Mouse (Mus musculus): Measurements from ENCODE around the gene Rbms3. TPM values are rescaled to one million over a fixed set of nuclear protein-coding genes. Genes with fewer than 3 reads are reported as not detected.

Gene Rbms3
- polyA plus RNA-seq, 1 experiment from 2014 or later, result 8.2 TPM

- H3K4me3 ChIP-seq, result no peak overlapping the region
- 95% methylated on average over 8 of the region's 8 CpGs for WGBS
- no peak overlapping the region for H3K27ac ChIP-seq
- H3K4me1 ChIP-seq, result no peaks in the 10 kb centered on the region
- DNase-seq (ENCODE audit: extremely low spot score, low spot score), result no peak
- H3K36me3 ChIP-seq (replicated peaks), result no peaks in the 10 kb centered on the region
- H3K9me3 ChIP-seq, result no peaks in the 10 kb centered on the region
- no peaks in the 10 kb centered on the region for H3K27me3 ChIP-seq (ENCODE audit: poor library complexity, severe bottlenecking)
Observed at GRCm38 (mm10) chr9:117092177-117092555, 537.5 kb downstream of the Rbms3 start.

GRCm38 (mm10) chr9:117091253-117092176 lies 538.2 kb downstream of the Rbms3 start:
- no peaks in the 10 kb centered on the region for H3K4me1 ChIP-seq
- no peak overlapping the region for H3K4me3 ChIP-seq
- no peak for DNase-seq (ENCODE audit: extremely low spot score, low spot score)
- WGBS, result 84% methylated on average over 9 of the region's 9 CpGs
- H3K27me3 ChIP-seq (ENCODE audit: poor library complexity, severe bottlenecking), result no peaks in the 10 kb centered on the region
- H3K27ac ChIP-seq, result no peak overlapping the region
- no peaks in the 10 kb centered on the region for H3K9me3 ChIP-seq
- H3K36me3 ChIP-seq (replicated peaks), result no peaks in the 10 kb centered on the region

GRCm38 (mm10) chr9:117089409-117090147 lies 540.1 kb downstream of the Rbms3 start:
- DNase-seq (ENCODE audit: extremely low spot score, low spot score), result no peak

GRCm38 (mm10) chr9:117088309-117088708 lies 541.4 kb downstream of the Rbms3 start:
- Histone ChIP-seq H3K27me3 (ENCODE audit: poor library complexity, severe bottlenecking) (no peaks in the 10 kb centered on the region), H3K9me3 (no peaks in the 10 kb centered on the region), H3K4me1 (no peaks in the 10 kb centered on the region), H3K27ac (no peak overlapping the region), H3K36me3 (replicated peaks) (no peaks in the 10 kb centered on the region), H3K4me3 (no peak overlapping the region)
- no peak for DNase-seq (ENCODE audit: extremely low spot score, low spot score)
- WGBS, result 89% methylated on average over 6 of the region's 6 CpGs

More at GRCm38 (mm10) chr9:117089409-117090147, 540.1 kb downstream of the Rbms3 start:
- Histone ChIP-seq H3K27ac (no peak overlapping the region), H3K4me1 (no peaks in the 10 kb centered on the region), H3K9me3 (no peaks in the 10 kb centered on the region), H3K36me3 (replicated peaks) (no peaks in the 10 kb centered on the region), H3K27me3 (ENCODE audit: poor library complexity, severe bottlenecking) (no peaks in the 10 kb centered on the region), H3K4me3 (no peak overlapping the region)
- 96% methylated on average over 12 of the region's 12 CpGs for WGBS

GRCm38 (mm10) chr9:117085706-117086105 lies 544.0 kb downstream of the Rbms3 start:
- Histone ChIP-seq H3K4me1 (no peaks in the 10 kb centered on the region), H3K27ac (no peak overlapping the region), H3K27me3 (ENCODE audit: poor library complexity, severe bottlenecking) (no peaks in the 10 kb centered on the region), H3K4me3 (no peak overlapping the region), H3K9me3 (no peaks in the 10 kb centered on the region), H3K36me3 (replicated peaks) (no peaks in the 10 kb centered on the region)
- DNase-seq (ENCODE audit: extremely low spot score, low spot score), result no peak
- 94% methylated on average over 9 of the region's 9 CpGs for whole genome bisulfite sequencing

GRCm38 (mm10) chr9:117084471-117084870 lies 545.2 kb downstream of the Rbms3 start:
- 89% methylated on average over 2 of the region's 2 CpGs for WGBS
- DNase-seq (ENCODE audit: extremely low spot score, low spot score), result no peak
- no peaks in the 10 kb centered on the region for H3K27me3 ChIP-seq (ENCODE audit: poor library complexity, severe bottlenecking)
- H3K9me3 ChIP-seq, result no peaks in the 10 kb centered on the region
- H3K4me3 ChIP-seq, result no peak overlapping the region
- no peaks in the 10 kb centered on the region for H3K36me3 ChIP-seq (replicated peaks)
- no peak overlapping the region for H3K27ac ChIP-seq
- H3K4me1 ChIP-seq, result no peaks in the 10 kb centered on the region

GRCm38 (mm10) chr9:117079471-117079870 lies 550.2 kb downstream of the Rbms3 start:
- Histone ChIP-seq H3K4me3 (no peak overlapping the region), H3K36me3 (replicated peaks) (no peaks in the 10 kb centered on the region), H3K4me1 (peaks cover 4% of the 10 kb centered on the region; the same call in 1 of the 2 replicates), H3K9me3 (no peaks in the 10 kb centered on the region), H3K27me3 (ENCODE audit: poor library complexity, severe bottlenecking) (no peaks in the 10 kb centered on the region), H3K27ac (no peak overlapping the region)
- 91% methylated on average over 8 of the region's 8 CpGs for WGBS
- DNase-seq (ENCODE audit: extremely low spot score, low spot score), result no peak

- Histone ChIP-seq H3K4me3 (no peak overlapping the region), H3K9me3 (no peaks in the 10 kb centered on the region), H3K36me3 (replicated peaks) (no peaks in the 10 kb centered on the region), H3K27ac (no peak overlapping the region), H3K27me3 (ENCODE audit: poor library complexity, severe bottlenecking) (no peaks in the 10 kb centered on the region), H3K4me1 (peaks cover 12% of the 10 kb centered on the region)
- no peak for DNase-seq (ENCODE audit: extremely low spot score, low spot score)
- WGBS, result 76% methylated on average over 7 of the region's 7 CpGs
Observed at GRCm38 (mm10) chr9:117077548-117077947, 552.2 kb downstream of the Rbms3 start.

- no peak for DNase-seq (ENCODE audit: extremely low spot score, low spot score)
- H3K36me3 ChIP-seq (replicated peaks), result no peaks in the 10 kb centered on the region
- H3K4me1 ChIP-seq, result peaks cover 18% of the 10 kb centered on the region
- no peaks in the 10 kb centered on the region for H3K9me3 ChIP-seq
- no peaks in the 10 kb centered on the region for H3K27me3 ChIP-seq (ENCODE audit: poor library complexity, severe bottlenecking)
- no peak overlapping the region for H3K27ac ChIP-seq
- no peak overlapping the region for H3K4me3 ChIP-seq
- 79% methylated on average over 8 of the region's 8 CpGs for WGBS
Observed at GRCm38 (mm10) chr9:117076785-117077184, 552.9 kb downstream of the Rbms3 start.

GRCm38 (mm10) chr9:117072433-117073099 lies 557.1 kb downstream of the Rbms3 start:
- 46% methylated on average over 2 of the region's 2 CpGs for WGBS
- DNase-seq (ENCODE audit: extremely low spot score, low spot score), result no peak
- Histone ChIP-seq H3K27ac (no peak overlapping the region), H3K4me3 (no peak overlapping the region), H3K4me1 (peaks cover 19% of the 10 kb centered on the region), H3K9me3 (no peaks in the 10 kb centered on the region; the same call in 1 of the 2 replicates), H3K27me3 (ENCODE audit: poor library complexity, severe bottlenecking) (no peaks in the 10 kb centered on the region), H3K36me3 (replicated peaks) (no peaks in the 10 kb centered on the region)

GRCm38 (mm10) chr9:117070616-117071015 lies 559.1 kb downstream of the Rbms3 start:
- no peaks in the 10 kb centered on the region; the same call in 1 of the 2 replicates for H3K9me3 ChIP-seq
- WGBS, result 89% methylated on average over 2 of the region's 2 CpGs
- no peak for DNase-seq (ENCODE audit: extremely low spot score, low spot score)
- H3K27me3 ChIP-seq (ENCODE audit: poor library complexity, severe bottlenecking), result no peaks in the 10 kb centered on the region
- H3K4me3 ChIP-seq, result no peak overlapping the region
- no peaks in the 10 kb centered on the region for H3K36me3 ChIP-seq (replicated peaks)
- no peak overlapping the region for H3K27ac ChIP-seq
- H3K4me1 ChIP-seq, result peaks cover 15% of the 10 kb centered on the region

GRCm38 (mm10) chr9:117069232-117069631 lies 560.5 kb downstream of the Rbms3 start:
- DNase-seq (ENCODE audit: extremely low spot score, low spot score), result no peak
- Histone ChIP-seq H3K27ac (no peak overlapping the region), H3K27me3 (ENCODE audit: poor library complexity, severe bottlenecking) (no peaks in the 10 kb centered on the region), H3K4me1 (peaks cover 15% of the 10 kb centered on the region), H3K4me3 (no peak overlapping the region), H3K9me3 (no peaks in the 10 kb centered on the region; the same call in 1 of the 2 replicates), H3K36me3 (replicated peaks) (no peaks in the 10 kb centered on the region)
- WGBS, result 83% methylated on average over 1 of the region's 1 CpGs

All from forebrain, embryonic 10.5 days (tissue).